Mouse (Mus musculus) limb, embryonic 10.5 days (tissue): ENCODE results near the gene Ahcy. TPM values are rescaled to one million over a fixed set of nuclear protein-coding genes. Genes with fewer than 3 reads are reported as not detected.
"Not testable (repeated sequence)": the region's sequence is repeated elsewhere in the genome, so short reads cannot be mapped to it uniquely, and the experiment has no call there.

ENCODE experiments used
- DNase-seq: peaks from one replicate; pipeline ENCODE4 v3.0.0-alpha.2; 2017; ENCODE audit warnings: low spot score
- H3K27ac ChIP-seq: fragments of 300-500 bp; sonication (generic); 2 replicates; pipeline ENCODE4 v1.5.1; 2016; ENCODE audit warnings: mild to moderate bottlenecking
- H3K27me3 ChIP-seq: fragments of 300-500 bp; sonication (generic); 2 replicates; pipeline ENCODE4 v1.6.1; 2016; ENCODE audit warnings: low read depth, mild to moderate bottlenecking; ENCODE audit not compliant: poor library complexity, severe bottlenecking
- H3K36me3 ChIP-seq: fragments of 300-500 bp; sonication (generic); 2 replicates; pipeline ENCODE4 v1.6.1; 2016; ENCODE audit warnings: mild to moderate bottlenecking, moderate library complexity
- H3K4me1 ChIP-seq: fragments of 300-500 bp; sonication (generic); 2 replicates; pipeline ENCODE4 v1.6.1; 2016
- H3K4me3 ChIP-seq: fragments of 300-500 bp; sonication (generic); 2 replicates; pipeline ENCODE4 v1.5.1; 2016; ENCODE audit warnings: mild to moderate bottlenecking, moderate library complexity
- H3K9me3 ChIP-seq: fragments of 300-500 bp; sonication (generic); replicated peaks from 2 replicates; pipeline ENCODE4 v1.6.1; 2016; ENCODE audit warnings: mild to moderate bottlenecking
- WGBS: fragments of 180-500 bp; shearing (Covaris S2); methylation state at CpG from one replicate; pipeline ENCODE4 v1.1.7; 2016; 5-methylcytosine and 5-hydroxymethylcytosine counted together
- polyA plus RNA-seq: library from polyadenylated mRNA; unstranded; fragments of >200 nt; fragmentation: Nextera tagmentation; extraction: Ambion mirVana; gene quantifications from 2 replicates; pipeline ENCODE4 v1.2.1, GENCODE M21; 2016

The Ahcy gene
- polyA plus RNA-seq, 1 experiment from 2014 or later: 156 TPM

DNA sequence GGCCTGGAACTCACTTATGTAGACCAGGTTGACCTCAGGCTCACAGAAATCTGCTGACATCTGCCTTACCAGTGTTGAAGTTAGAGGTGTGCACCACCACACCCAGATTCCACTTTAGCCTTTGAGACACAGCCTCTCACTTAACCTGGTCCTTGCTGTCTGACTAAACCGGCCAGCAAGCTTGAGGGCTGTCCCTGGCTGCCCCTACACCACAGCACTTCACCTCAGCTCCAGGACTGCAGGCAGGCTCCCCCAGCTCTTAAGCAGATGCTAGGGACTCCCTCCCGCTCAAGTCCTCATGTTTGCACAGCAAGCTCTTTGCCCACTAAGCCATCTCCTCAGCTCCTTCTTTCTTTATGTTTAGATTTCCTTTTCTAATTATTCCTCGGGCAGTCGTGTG, 34.3 kb downstream of the Ahcy start:
- no peak for DNase-seq
- Histone ChIP-seq H3K9me3 (no peaks in the 10 kb centered on the region), H3K36me3 (no peaks in the 10 kb centered on the region), H3K4me1 (peaks cover 21% of the 10 kb centered on the region), H3K4me3 (no peak overlapping the region), H3K27me3 (no peaks in the 10 kb centered on the region), H3K27ac (peak overlapping the region; percentile 40; the same call in 1 of the 2 replicates)
- 77% methylated on average over 4 of the region's 4 CpGs for WGBS

- H3K36me3 ChIP-seq: no peaks in the 10 kb centered on the region
- no peaks in the 10 kb centered on the region for H3K27me3 ChIP-seq
- no peak for DNase-seq
- H3K9me3 ChIP-seq: no peaks in the 10 kb centered on the region
- H3K27ac ChIP-seq: no peak overlapping the region
- no peak overlapping the region for H3K4me3 ChIP-seq
- WGBS: 42% methylated on average over 19 of the region's 19 CpGs
- peaks cover 26% of the 10 kb centered on the region for H3K4me1 ChIP-seq
Measured at GRCm38 (mm10) chr2:155032938-155033710, 41.2 kb downstream of the Ahcy start.

DNA sequence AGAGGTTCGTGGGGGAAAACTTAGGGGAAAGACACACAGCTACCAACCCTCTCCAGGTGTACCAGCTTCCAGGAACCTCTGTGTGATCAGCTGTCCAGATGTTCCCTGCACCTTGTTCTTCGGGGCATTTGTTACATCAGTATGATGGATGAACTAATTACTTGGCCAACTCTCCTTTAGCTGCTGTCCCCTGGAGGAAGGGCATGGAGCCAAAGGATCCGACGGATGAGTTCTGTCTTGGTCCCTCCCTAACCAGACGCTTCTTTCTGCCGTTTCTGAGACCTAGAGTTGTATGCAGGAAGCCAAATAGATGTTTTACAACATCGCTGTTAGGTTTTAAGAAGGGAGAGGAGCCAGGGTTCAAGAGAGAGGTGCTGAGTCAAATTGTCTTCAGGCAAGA, 43.5 kb downstream of the Ahcy start:
- no peak overlapping the region for H3K4me3 ChIP-seq

DNA sequence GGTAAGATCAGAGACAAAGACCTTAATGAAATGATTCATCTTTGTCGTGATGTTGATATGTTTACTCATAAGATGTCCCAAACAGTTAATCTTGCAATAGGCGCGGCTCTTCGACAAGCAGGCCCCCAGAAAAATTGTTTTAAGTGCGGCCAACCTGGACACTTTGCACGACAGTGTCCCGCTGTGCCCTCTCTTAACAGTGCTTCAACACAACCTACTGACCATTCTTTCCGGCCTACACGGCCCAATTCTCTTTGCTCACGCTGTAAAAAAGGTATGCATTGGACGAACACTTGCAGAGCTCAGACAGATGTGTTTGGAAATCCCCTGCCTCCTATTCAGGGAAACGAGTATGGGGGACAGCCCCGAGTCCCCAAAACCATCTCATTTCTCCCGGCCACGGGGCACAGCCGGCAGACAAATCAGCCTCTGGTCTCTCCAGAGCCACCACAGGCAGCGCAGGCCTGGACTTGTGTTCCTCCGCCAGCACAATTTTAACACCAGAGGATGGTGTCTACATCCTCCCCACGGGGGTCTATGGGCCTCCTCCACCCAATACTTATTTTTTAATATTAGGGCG, 54.0 kb downstream of the Ahcy start:
- not testable (repeated sequence) for H3K27me3 ChIP-seq, H3K4me3 ChIP-seq, H3K36me3 ChIP-seq, DNase-seq, H3K9me3 ChIP-seq
- Histone ChIP-seq H3K4me1 (peaks cover 33% of the 10 kb centered on the region), H3K27ac (peak overlapping the region; percentile 91)
- WGBS: 10% methylated on average over 20 of the region's 20 CpGs

More for the DNA sequence above, 43.5 kb downstream of the Ahcy start:
- Histone ChIP-seq H3K36me3 (no peaks in the 10 kb centered on the region), H3K27ac (no peak overlapping the region), H3K4me1 (peaks cover 20% of the 10 kb centered on the region), H3K27me3 (no peaks in the 10 kb centered on the region), H3K9me3 (no peaks in the 10 kb centered on the region)
- no peak for DNase-seq
- WGBS: 62% methylated on average over 7 of the region's 7 CpGs

GRCm38 (mm10) chr2:155019673-155020072, 54.6 kb downstream of the Ahcy start:
- peaks cover 33% of the 10 kb centered on the region for H3K4me1 ChIP-seq
- peak overlapping the region; percentile 91 for H3K27ac ChIP-seq
- no peaks in the 10 kb centered on the region for H3K9me3 ChIP-seq
- under 1% methylated on average over 22 of the region's 22 CpGs for WGBS
- no peaks in the 10 kb centered on the region for H3K36me3 ChIP-seq
- H3K27me3 ChIP-seq: peaks cover 1% of the 10 kb centered on the region; the same call in 1 of the 2 replicates
- peak overlapping the region; percentile 56 for H3K4me3 ChIP-seq
- peak; percentile 94 for DNase-seq

- DNase-seq: peak; percentile 85
- peaks cover 33% of the 10 kb centered on the region for H3K4me1 ChIP-seq
- WGBS: under 1% methylated on average over 38 of the region's 38 CpGs
- H3K9me3 ChIP-seq: no peaks in the 10 kb centered on the region
- peak overlapping the region; percentile 56 for H3K4me3 ChIP-seq
- peak overlapping the region; percentile 91 for H3K27ac ChIP-seq
- no peaks in the 10 kb centered on the region for H3K36me3 ChIP-seq
- H3K27me3 ChIP-seq: peaks cover 5% of the 10 kb centered on the region; the same call in 1 of the 2 replicates
Measured at GRCm38 (mm10) chr2:155018762-155019641, 55.3 kb downstream of the Ahcy start.

DNA sequence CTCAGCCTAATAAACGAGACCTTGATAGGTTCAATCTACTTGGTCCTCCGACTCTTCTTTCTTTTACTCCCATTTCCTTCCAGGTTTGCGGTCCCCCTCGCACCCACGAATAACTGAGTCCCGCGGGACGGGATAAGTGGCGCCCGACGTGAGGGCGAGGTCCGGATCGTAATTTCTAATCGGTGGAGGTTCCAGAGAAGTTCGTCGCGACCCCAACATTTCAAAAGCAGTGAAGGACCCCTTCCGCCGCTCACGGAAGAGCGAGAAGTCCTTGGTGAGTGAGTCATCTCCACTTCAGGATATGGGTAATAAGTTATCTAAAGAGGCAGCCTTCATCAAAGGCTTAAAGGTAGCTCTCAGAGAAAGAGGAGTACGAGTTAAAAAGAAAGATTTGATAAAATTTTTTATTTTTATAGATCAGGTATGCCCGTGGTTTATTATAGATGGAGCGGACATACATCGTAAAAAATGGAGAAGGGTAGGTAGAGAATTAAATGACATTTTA, 56.0 kb downstream of the Ahcy start, which contains the start of gene Gm14226:
Gm14226 (plus strand) TSS at position 16 of the 505 bp plus-strand sequence.
- peak within 1 kb of the TSS; percentile 91 for H3K27ac ChIP-seq
- H3K4me3 ChIP-seq: peak within 1 kb of the TSS; percentile 56
- DNase-seq, H3K9me3 ChIP-seq, H3K36me3 ChIP-seq, H3K27me3 ChIP-seq: not testable (repeated sequence)
- WGBS: under 1% methylated on average over 24 of the region's 26 CpGs
- H3K4me1 ChIP-seq: peaks cover 34% of the 10 kb centered on the region

DNA sequence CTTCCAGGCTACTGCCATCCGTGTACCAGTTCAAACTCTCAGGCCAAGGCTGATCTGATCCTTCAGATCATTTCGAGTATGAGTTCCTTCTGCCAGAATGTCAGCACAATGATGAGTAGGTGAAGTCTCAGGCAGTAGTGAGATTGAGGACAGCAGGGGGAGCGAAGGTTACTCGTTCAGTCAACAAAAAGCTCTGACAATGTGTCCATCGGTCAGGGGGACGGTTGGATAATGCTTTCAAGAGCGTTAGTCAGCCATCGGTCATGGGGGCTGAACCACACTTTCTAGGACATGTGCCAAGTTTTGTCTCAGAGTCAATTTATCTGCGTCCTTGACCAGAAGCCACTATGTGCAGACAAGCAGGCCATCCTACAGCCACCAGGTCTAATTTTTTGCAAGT, 57.5 kb downstream of the Ahcy start:
- 30% methylated on average over 8 of the region's 9 CpGs for WGBS
- H3K4me3 ChIP-seq, H3K36me3 ChIP-seq, H3K9me3 ChIP-seq, H3K27me3 ChIP-seq, H3K27ac ChIP-seq, DNase-seq: not testable (repeated sequence)
- peaks cover 36% of the 10 kb centered on the region for H3K4me1 ChIP-seq

DNA sequence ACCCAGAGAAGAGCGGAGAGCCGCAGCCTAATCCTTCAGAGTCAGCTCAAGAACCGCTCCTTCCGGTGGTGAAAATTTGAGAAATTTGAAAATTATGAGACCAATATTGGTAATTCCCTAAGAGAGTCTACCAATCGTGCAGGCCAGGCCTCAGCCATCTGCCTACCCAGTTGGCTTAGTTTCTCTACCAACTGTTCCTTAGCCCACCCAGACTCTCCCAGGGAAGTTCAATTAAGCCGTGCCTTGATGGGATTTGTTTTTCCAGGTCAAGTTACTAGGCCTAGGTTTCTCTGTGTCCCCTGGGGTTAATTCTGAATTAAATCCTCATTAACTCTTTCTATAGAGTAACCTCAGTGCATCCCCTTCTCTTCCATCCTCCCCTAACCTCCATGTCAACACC, 61.3 kb downstream of the Ahcy start:
- 77% methylated on average over 6 of the region's 6 CpGs for WGBS
- Histone ChIP-seq H3K27me3 (peaks cover 5% of the 10 kb centered on the region; the same call in 1 of the 2 replicates), H3K36me3 (no peaks in the 10 kb centered on the region), H3K27ac (no peak overlapping the region), H3K4me3 (no peak overlapping the region), H3K4me1 (peaks cover 6% of the 10 kb centered on the region; the same call in 1 of the 2 replicates), H3K9me3 (no peaks in the 10 kb centered on the region)
- no peak for DNase-seq

- H3K27me3 ChIP-seq: peaks cover 5% of the 10 kb centered on the region; the same call in 1 of the 2 replicates
- peaks cover 8% of the 10 kb centered on the region for H3K36me3 ChIP-seq
- 34% methylated on average over 3 of the region's 3 CpGs for WGBS
- H3K4me3 ChIP-seq: no peak overlapping the region
- H3K9me3 ChIP-seq: no peaks in the 10 kb centered on the region
- DNase-seq: no peak
- H3K4me1 ChIP-seq: peaks cover 6% of the 10 kb centered on the region; the same call in 1 of the 2 replicates
- H3K27ac ChIP-seq: no peak overlapping the region
Measured at GRCm38 (mm10) chr2:155011086-155011656, 63.1 kb downstream of the Ahcy start.
